Mouse (Mus musculus) lung, adult 2 months (tissue): ENCODE measurements at regions not wholly inside any gene's neighbourhood (a gene's known extent, or its start where the extent isn't known, plus 50 kb on each side); places are given as distances from the start of the nearest gene placed in this dataset.

Source experiments
- DNase-seq: peaks from one replicate; pipeline ENCODE4 v3.0.0; 2022
- H3K4me1 ChIP-seq: fragments of 200-500 bp; 2 replicates; pipeline ENCODE4 v1.6.1; 2011; ENCODE audit warnings: low read length; ENCODE audit not compliant: control insufficient read depth, insufficient read depth
- H3K4me3 ChIP-seq: fragments of 200-500 bp; replicated peaks from 2 replicates; pipeline ENCODE3; 2011; ENCODE audit warnings: low read depth, mild to moderate bottlenecking, control low read depth, low read length; ENCODE audit errors: extremely low read depth
- CTCF ChIP-seq: fragments of 200-500 bp; IDR thresholded peaks from 2 replicates; pipeline ENCODE4 v1.5.1; 2011; ENCODE audit warnings: mild to moderate bottlenecking, low read length, control low read depth; ENCODE audit not compliant: insufficient read depth
- POLR2A ChIP-seq: fragments of 200-500 bp; IDR thresholded peaks from 2 replicates; pipeline ENCODE4 v1.6.1; 2011; ENCODE audit warnings: low read depth, mild to moderate bottlenecking, control low read depth, low read length, borderline replicate concordance; ENCODE audit errors: extremely low read depth
- WGBS: fragments of 180-500 bp; shearing (Covaris S2); methylation state at CpG from one replicate; pipeline ENCODE4 v1.1.7; 2018; 5-methylcytosine and 5-hydroxymethylcytosine counted together

DNA sequence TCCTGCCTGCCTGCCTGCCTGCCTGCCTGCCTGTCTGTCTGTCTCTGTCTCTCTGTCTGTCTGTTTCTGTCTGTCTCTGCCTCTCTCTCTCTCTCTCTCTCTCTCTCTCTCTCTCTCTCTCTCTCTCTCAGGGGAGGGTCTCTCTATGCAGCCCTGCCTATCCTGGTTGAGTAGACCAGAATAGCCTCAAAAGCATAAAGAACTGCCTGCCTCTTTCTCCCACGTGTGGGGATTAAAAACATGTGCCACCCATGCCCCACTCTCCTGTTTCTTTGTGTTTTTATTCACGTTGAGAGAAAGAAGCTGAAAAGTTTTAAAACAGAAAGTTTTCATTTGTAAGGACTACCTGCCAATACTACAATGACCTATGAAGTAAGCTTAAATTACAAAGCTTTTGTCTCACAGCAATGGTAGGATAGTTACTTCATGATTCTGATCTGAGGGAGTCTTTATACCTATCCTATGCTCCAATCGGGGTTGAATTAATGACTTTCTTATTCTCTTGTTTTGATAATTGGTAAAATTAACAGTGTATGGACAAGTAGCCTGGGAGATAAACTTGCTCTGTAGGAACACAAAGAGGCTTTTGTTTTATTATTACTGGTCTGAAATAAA lies 355.9 kb upstream of the Marcks start:
- Histone ChIP-seq H3K4me1 (no peaks in the 10 kb centered on the region), H3K4me3 (no peak overlapping the region)
- no peak for TF ChIP-seq POLR2A
- TF ChIP-seq CTCF: no peak
- WGBS: 63% methylated on average over 3 of the region's 3 CpGs
- DNase-seq: no peak

GRCm38 (mm10) chr10:37494098-37494497 lies 355.4 kb upstream of the Marcks start:
- DNase-seq: no peak
- WGBS: 64% methylated on average over 2 of the region's 2 CpGs
- Histone ChIP-seq H3K4me1 (no peaks in the 10 kb centered on the region), H3K4me3 (no peak overlapping the region)
- TF ChIP-seq CTCF: no peak
- TF ChIP-seq POLR2A: no peak

DNA sequence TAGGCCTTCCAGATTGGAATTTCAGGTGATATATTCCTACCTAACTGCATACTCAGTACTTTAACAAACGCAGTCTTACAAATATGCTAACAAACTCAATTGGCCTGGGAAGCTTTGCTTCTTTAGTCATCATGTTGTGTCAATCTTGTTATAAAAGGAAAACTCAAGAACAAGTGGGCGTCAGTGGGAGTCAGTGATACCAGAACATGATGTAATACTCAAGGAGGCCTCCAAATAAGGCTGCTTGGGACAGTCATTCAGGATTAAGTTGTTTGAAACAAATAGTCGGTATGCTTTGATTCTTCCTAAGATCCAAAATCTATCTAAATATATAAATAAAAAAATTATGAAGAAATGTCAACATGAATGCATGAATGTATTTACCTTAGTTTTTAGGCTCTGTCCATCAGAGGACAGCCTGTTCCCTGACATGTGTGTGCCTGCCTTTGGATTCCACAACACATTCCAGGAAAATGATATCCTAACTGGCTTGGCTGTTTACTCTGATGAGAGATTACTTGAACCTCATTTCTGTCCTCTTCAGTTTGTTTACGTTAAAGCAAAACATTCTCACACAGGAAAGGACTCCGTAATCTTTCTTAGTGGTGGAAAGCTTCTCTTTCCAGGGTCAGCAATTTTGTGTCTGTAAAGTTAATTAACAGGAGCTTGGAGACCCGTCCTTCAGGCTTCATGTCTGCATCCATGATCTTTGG lies 345.7 kb upstream of the Marcks start:
- WGBS: 40% methylated on average over 6 of the region's 6 CpGs
- Histone ChIP-seq H3K4me3 (no peak overlapping the region), H3K4me1 (peaks cover 18% of the 10 kb centered on the region)
- DNase-seq: no peak
- TF ChIP-seq CTCF: no peak
- TF ChIP-seq POLR2A: no peak

DNA sequence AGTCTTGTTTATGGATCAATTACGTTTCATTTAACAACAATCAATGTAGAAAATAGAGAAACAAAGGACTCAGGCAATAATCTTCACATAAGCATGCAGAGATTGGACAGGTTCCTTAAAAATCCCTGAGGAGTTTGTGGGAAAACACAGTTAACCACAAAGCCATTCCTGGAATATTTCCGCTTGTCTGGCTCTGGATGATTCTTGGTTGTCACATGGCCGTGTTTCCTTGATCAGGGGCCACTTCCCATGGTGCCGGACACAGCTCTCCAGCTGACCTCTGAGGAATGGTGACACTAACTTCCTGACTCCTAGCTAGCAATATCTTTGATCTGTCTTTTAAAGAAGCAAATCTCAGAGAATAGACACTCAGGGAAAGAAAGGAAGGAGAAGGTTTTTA lies 344.8 kb upstream of the Marcks start:
- TF ChIP-seq POLR2A (no peak), CTCF (no peak)
- no peak for DNase-seq
- Histone ChIP-seq H3K4me3 (no peak overlapping the region), H3K4me1 (peaks cover 18% of the 10 kb centered on the region)
- 34% methylated on average over 4 of the region's 4 CpGs for WGBS

GRCm38 (mm10) chr10:37481879-37482278 lies 343.2 kb upstream of the Marcks start:
- Histone ChIP-seq H3K4me3 (no peak overlapping the region), H3K4me1 (peaks cover 18% of the 10 kb centered on the region)
- no peak for DNase-seq
- no peak for TF ChIP-seq CTCF
- no peak for TF ChIP-seq POLR2A
- WGBS: 71% methylated on average over 1 of the region's 1 CpGs

DNA sequence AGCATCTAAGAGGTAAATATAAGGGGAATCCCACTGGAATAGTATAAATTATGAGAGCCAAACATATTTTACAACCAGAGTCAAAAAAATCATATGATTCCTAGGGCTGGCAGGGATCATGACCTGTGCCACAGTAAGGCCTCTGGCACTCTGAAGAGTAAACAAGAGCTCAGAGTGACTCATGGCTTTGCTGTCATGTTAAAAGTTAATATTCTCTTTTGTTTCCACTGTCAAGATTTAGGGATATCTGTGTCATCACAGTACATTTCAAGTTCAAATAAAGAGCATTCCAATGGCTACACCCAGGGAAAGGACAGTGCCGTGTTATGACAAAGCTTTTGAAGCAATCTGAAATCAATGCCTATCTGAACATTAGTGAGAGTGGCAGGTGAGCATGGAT lies 341.6 kb upstream of the Marcks start:
- no peak overlapping the region for H3K4me3 ChIP-seq
- DNase-seq: no peak
- peaks cover 18% of the 10 kb centered on the region for H3K4me1 ChIP-seq
- no peak for TF ChIP-seq POLR2A
- no peak for TF ChIP-seq CTCF
- WGBS: 50% methylated on average over 1 of the region's 1 CpGs

- no peak for DNase-seq
- peaks cover 3% of the 10 kb centered on the region; the same call in 1 of the 2 replicates for H3K4me1 ChIP-seq
- no peak for TF ChIP-seq POLR2A
- TF ChIP-seq CTCF: no peak
- no peak overlapping the region for H3K4me3 ChIP-seq
- WGBS: 83% methylated on average over 2 of the region's 2 CpGs
Observed at GRCm38 (mm10) chr10:37478108-37478507, 339.4 kb upstream of the Marcks start.

GRCm38 (mm10) chr10:37473086-37473485 lies 334.4 kb upstream of the Marcks start:
- DNase-seq: no peak
- 80% methylated on average over 5 of the region's 5 CpGs for WGBS
- no peak overlapping the region for H3K4me3 ChIP-seq
- H3K4me1 ChIP-seq: no peaks in the 10 kb centered on the region
- TF ChIP-seq CTCF (no peak), POLR2A (no peak)

DNA sequence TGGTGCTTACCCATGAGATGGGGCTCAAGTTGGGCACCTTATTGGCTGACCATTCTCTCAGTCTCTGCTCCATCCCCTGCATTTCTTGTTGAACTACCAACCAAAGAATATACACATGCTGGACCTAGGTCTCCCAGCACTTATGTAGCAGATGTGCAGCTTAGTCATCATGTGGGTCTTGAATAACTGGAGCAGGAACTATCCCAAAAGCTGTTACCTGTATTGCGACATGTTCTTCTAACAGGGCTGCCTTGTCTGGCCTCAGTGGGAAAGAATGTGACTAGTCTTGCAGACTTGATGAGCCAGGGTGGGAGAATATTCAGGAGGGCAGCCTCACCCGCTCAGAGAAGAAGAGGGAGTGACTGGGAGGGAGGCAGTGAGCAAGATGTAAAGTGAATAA lies 318.7 kb upstream of the Marcks start:
- H3K4me1 ChIP-seq: no peaks in the 10 kb centered on the region
- no peak overlapping the region for H3K4me3 ChIP-seq
- WGBS: 88% methylated on average over 2 of the region's 2 CpGs
- TF ChIP-seq POLR2A (no peak), CTCF (no peak)
- DNase-seq: no peak

- WGBS: 66% methylated on average over 2 of the region's 2 CpGs
- DNase-seq: no peak
- no peak for TF ChIP-seq CTCF
- TF ChIP-seq POLR2A: no peak
Observed at GRCm38 (mm10) chr10:37449894-37450293, 311.2 kb upstream of the Marcks start.

More at GRCm38 (mm10) chr10:37449894-37450293, 311.2 kb upstream of the Marcks start:
- no peak overlapping the region for H3K4me3 ChIP-seq
- no peaks in the 10 kb centered on the region for H3K4me1 ChIP-seq
